Mouse (Mus musculus) left cerebral cortex, postnatal 25 days (tissue): ENCODE data around the gene AI837181. TPM values are rescaled to one million over a fixed set of nuclear protein-coding genes. Genes with fewer than 3 reads are reported as not detected.
"Not testable (repeated sequence)": the region's sequence is repeated elsewhere in the genome, so short reads cannot be mapped to it uniquely, and the experiment has no call there.

Experiments used
- DNase-seq, 2 experiments: peaks; one replicate each; pipeline ENCODE4 v3.0.0; 2022; ENCODE audit warnings: low spot score in 2 of 2, mixed read lengths in 1 of 2
- intact Hi-C: fragments of 180-260 bp; cut with DNase I; formaldehyde crosslinking; loops from one replicate; pipeline ENCODE4 v1.15.1; 2025
- total RNA-seq, 2 experiments: library from RNA; stranded (reverse); gene quantifications; 2 replicates each; pipeline ENCODE4 v1.2.3; 2021

Gene AI837181
- total RNA-seq: 10 to 100 TPM; 70.2 to 73.3 TPM

- intact Hi-C loops: loop anchor here (1.0 to 2.0 kb wide), 4 partner anchors 32 to 64 kb away; partner anchors contain the start of genes Ccdc85b, Eif1ad, Mus81 and Sart1
- DNase-seq: peak; percentile 92 to 95
Observed at GRCm38 (mm10) chr19:5424782-5425741, at the start of gene AI837181, which contains the start of gene Drap1. Gene AI837181 (plus strand): TSS chr19:5425144. Gene Drap1 (minus strand): TSS chr19:5424979.

- intact Hi-C loops: no loop called here
- DNase-seq: no peak
Observed at GRCm38 (mm10) chr19:5377446-5377845, 47.5 kb upstream of the AI837181 start.

- no peak for DNase-seq
- intact Hi-C loops: no loop called here
Observed at GRCm38 (mm10) chr19:5383326-5383725, 41.6 kb upstream of the AI837181 start.

GRCm38 (mm10) chr19:5384715-5385114, 40.2 kb upstream of the AI837181 start:
- intact Hi-C loops: no loop called here
- DNase-seq: no peak

GRCm38 (mm10) chr19:5388011-5388441, 36.9 kb upstream of the AI837181 start:
- intact Hi-C loops: loop anchor here (1.0 to 2.0 kb wide), 3 partner anchors 22 to 103 kb away; partner anchors contain the start of genes Cfl1, Drap1 and Eif1ad
- DNase-seq: peak in 1 of 2 experiments; percentile 17

- peak; percentile 96 to 98 for DNase-seq
- intact Hi-C loops: loop anchor here (1.0 to 2.0 kb wide), 3 partner anchors 22 to 102 kb away; partner anchors contain the start of genes Cfl1, Drap1 and Eif1ad
Observed at GRCm38 (mm10) chr19:5388588-5389242, 36.2 kb upstream of the AI837181 start, which contains the start of gene Sart1. Gene Sart1 (minus strand): TSS chr19:5388703.

GRCm38 (mm10) chr19:5389647-5390046, 35.3 kb upstream of the AI837181 start:
- intact Hi-C loops: loop anchor here (2.0 kb wide), 1 partner anchor 101 kb away; the partner anchor contains the start of gene Cfl1

GRCm38 (mm10) chr19:5390416-5390815, 34.5 kb upstream of the AI837181 start:
- no peak for DNase-seq
- intact Hi-C loops: no loop called here

More at GRCm38 (mm10) chr19:5389647-5390046, 35.3 kb upstream of the AI837181 start:
- no peak for DNase-seq

- intact Hi-C loops: no loop called here
- no peak for DNase-seq
Observed at GRCm38 (mm10) chr19:5392892-5393291, 32.1 kb upstream of the AI837181 start.

- DNase-seq: no peak
- intact Hi-C loops: no loop called here
Observed at GRCm38 (mm10) chr19:5394168-5394567, 30.8 kb upstream of the AI837181 start.

GRCm38 (mm10) chr19:5395371-5395770, 29.6 kb upstream of the AI837181 start:
- intact Hi-C loops: no loop called here

GRCm38 (mm10) chr19:5401073-5401472, 23.9 kb upstream of the AI837181 start:
- DNase-seq, intact Hi-C loops: not testable (repeated sequence)

More at GRCm38 (mm10) chr19:5395371-5395770, 29.6 kb upstream of the AI837181 start:
- no peak for DNase-seq

GRCm38 (mm10) chr19:5402293-5402692, 22.7 kb upstream of the AI837181 start, which contains the start of gene Tsga10ip:
Gene Tsga10ip (minus strand): TSS chr19:5402526.
- intact Hi-C loops: no loop called here
- no peak for DNase-seq

- intact Hi-C loops: no loop called here
- DNase-seq: no peak
Observed at GRCm38 (mm10) chr19:5405924-5406323, 19.0 kb upstream of the AI837181 start.

- intact Hi-C loops: not testable (repeated sequence)
- DNase-seq: peak in 1 of 2 experiments; percentile 63
Observed at GRCm38 (mm10) chr19:5406531-5407126, 18.3 kb upstream of the AI837181 start.

- peak in 1 of 2 experiments; percentile 69 for DNase-seq
Observed at GRCm38 (mm10) chr19:5407133-5407532, 17.8 kb upstream of the AI837181 start.

GRCm38 (mm10) chr19:5408057-5409001, 16.6 kb upstream of the AI837181 start:
- intact Hi-C loops: no loop called here
- no peak for DNase-seq

More at GRCm38 (mm10) chr19:5407133-5407532, 17.8 kb upstream of the AI837181 start:
- intact Hi-C loops: no loop called here

GRCm38 (mm10) chr19:5409068-5409467, 15.9 kb upstream of the AI837181 start:
- intact Hi-C loops: no loop called here
- DNase-seq: no peak
